Mouse (Mus musculus): ENCODE results near the gene Plet1.

The Plet1 gene

DNA sequence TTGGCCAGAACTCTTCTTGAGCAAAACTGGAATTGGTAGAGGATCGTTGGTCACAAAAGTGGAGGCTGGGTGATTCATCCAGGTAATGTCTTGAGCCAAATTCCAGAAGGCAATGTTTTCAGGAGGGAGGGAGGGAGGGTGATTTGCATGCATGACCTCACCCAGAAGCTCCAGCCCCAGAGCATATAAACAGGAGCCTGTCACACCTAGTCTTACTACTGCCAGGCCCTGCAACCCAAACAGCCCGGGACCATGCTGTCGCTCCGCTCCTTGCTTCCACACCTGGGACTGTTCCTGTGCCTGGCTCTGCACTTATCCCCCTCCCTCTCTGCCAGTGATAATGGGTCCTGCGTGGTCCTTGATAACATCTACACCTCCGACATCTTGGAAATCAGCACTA is at the start of gene Plet1:
Plet1 (plus strand) TSS at position 215 of the 400 bp plus-strand sequence.
- no peak for DNase-seq (ENCODE audit: low spot score)

DNA sequence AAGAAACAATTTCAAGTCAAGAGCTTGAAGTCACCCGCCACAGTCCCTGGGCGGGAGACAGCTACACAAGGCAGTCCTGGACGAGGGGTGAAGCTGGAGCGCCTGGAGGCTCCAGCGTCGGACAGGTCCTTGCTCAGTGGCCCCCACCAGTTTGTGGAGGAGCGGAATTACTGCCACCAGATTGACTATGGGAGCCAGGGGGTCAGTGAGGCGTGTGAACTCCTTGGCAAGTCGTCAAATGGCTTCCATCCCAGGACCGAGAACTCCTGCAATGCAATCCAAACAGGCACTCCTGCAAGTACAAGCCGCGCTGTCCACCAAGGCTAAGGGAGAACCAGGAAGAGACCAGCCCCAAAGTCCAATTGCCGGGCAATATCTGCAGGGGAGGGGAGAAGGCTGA is 45.3 kb upstream of the Plet1 start:
- DNase-seq (ENCODE audit: low spot score) = peak; percentile 22

DNA sequence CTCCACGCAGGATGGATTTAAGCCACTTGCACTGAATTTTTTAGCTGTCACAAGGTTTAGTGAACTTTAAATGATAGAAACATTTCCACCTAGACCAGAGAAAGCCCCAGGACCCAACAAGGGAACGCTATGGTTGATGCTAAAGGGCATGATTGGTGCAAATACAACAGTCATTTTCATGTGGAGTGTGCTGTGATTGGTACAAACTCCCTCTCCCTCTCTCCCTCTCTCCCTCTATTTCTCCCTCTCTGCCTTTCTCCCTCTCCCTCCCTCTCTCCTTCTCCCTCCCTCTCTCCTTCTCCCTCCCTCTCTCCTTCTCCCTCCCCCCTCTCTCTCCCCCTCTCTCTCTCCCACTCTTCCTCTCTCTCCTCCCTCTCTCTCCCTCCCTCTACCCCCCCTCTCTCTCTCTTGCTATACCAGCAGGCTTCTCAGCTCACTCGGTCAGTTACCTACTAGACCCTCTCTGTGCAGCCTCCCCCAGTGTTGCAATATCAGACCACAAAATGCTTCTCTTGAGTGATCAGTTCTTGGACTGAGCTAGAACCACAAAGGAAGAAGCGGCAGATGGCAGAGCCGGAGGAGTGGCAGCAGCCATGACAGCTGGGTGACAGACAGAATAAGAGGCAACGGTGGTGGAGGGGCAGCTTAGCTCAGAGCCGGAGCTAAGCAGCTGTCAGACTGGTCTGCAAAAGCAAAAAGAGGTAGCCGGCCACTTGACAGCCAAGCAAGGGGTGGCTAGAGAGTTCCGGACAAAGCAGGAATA is 42.7 kb upstream of the Plet1 start:
- no peak for DNase-seq (ENCODE audit: low spot score)

DNA sequence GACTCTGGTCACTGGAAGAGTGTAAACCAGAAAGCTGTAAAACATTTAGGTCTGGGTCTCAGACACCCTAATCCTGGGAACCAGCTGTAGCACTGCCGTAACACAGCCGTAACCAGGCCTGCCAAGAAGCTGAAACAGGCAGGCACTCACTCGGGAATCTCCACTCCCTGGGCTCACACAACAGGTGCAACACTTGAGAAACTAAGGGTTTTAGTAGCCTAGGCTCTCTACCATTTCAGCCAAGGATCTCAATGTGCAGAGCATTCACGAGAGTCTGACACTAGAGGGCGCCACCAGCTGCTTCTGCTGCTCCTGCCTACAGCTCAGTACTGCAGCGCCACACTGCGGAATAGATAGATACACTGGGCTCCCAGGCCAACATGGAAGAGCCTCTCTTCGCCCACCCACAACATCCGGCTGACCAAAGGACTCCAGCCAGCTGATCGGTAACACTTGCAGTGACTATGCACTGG is 42.0 kb upstream of the Plet1 start:
- peak; percentile 78 for DNase-seq (ENCODE audit: low spot score)

DNA sequence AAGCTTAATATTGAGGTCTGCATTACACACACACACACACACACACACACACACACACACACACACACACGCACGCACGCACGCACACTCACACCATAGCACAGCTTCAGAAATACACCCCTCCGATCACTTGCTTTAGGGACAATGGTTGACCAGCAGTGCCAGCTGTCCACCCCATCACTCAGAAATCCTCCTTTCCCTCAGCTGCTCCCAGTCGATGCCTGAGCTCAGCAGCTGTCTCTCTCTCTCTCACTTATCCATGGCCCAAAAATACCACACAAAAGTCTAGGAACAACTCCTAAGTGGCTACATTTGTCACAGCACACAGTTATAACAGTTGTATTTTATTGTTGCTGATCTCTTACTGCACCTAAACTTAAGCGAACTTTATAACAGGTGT is 36.7 kb upstream of the Plet1 start:
- no peak for DNase-seq (ENCODE audit: low spot score)

DNA sequence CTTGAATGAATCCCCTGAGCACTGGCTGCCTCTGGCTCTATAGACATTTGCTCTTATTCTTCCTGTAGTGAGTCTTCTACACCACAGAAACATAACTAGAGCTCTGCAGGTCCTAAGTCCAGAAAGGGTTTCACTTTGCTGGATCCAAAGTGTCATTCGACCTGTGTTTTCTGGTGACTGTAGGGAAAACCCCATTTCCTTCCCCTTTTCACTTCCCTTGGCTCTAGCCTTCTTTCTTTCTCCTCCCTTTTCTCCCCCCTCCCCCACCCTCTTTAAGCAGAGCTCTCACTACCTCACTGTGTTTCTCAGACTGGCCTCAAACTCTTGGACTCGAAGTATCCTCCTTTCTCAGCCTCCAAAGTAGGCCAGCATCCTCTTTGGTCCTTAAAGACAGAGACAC is 34.8 kb upstream of the Plet1 start:
- no peak for DNase-seq (ENCODE audit: low spot score)

DNA sequence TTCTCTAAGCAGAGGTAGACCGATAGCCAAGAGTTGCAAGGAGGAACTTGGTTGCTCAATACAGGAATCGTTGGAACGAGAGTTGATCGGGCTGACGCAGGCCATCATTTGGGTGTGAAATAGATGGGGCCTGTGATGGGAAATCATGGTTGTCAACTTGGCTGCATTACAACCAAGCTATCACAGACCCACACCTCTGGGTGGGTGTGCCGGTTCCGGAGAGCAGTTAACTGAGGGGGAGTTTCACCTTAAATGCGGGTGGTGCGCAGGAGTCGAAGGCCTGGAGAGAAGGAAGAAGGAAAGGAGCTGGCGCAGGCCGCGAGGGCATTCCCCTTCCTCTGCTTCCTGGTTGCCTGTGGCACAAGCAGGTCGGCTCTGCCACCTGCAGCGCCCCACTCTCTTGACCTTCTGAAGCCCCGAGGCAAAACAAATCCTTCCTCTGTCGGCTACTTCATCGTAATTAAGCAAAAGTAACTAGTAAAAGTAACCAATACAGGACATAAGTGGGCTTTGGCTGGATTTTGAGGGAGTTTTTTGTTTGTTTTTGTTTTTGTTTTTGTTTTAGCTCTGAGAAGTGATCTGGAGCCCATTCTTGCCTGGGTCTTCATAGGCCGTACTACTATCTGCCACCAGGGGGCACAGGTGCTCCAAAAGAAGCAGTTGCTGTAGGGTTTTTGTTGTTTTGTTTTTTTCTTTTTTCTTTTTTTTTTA is 31.7 kb upstream of the Plet1 start:
- peak; percentile 88 for DNase-seq (ENCODE audit: low spot score)

DNA sequence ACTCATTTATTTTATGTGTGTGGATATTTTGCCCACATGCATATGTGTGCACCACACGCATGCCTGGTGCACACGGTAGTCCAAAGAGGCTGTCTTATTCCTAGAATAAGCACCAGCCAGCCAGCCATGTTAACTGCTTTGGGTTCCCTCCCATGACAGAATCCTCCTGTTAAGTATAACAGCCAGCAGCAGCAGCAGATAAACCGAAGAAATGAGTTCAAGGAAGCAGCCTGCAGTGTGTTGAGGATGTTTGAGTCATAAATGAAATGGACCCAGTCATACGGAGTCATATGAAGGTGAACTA is 31.2 kb upstream of the Plet1 start:
- DNase-seq (ENCODE audit: low spot score) = no peak

DNA sequence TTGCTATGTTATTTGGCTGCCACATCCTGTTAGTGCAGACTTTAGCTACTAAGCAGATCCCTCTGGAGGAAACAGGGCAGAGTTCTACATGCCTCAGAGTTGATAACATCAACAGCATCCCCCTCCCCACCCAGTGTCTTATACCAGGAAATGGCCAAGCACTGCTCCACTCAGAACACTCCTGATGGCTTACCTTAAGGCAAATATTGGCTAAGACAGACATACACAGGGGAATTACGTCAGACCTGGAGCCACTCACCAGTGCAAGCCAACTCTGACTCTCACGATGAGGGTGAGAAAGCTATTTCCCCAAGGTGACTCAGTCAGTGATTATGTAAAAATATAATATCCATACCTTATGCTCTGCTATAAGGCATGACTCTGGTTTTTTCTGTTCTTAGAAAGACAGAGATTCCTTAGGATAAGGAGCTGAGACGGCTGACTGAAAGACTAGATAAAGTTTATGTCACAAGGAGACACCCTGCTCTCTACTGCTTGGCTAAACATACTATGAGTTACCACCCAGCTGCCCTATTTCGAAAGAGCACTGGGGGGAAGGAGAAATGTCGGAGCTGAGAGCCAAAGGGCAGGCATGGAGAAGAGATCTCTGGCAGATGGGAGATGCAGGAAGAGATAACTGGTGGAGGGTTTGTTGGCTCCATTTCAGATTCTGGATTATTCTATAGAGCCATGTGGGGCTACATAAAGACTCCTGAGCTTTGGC is 23.8 kb upstream of the Plet1 start:
- peak; percentile 25 for DNase-seq (ENCODE audit: low spot score)

DNA sequence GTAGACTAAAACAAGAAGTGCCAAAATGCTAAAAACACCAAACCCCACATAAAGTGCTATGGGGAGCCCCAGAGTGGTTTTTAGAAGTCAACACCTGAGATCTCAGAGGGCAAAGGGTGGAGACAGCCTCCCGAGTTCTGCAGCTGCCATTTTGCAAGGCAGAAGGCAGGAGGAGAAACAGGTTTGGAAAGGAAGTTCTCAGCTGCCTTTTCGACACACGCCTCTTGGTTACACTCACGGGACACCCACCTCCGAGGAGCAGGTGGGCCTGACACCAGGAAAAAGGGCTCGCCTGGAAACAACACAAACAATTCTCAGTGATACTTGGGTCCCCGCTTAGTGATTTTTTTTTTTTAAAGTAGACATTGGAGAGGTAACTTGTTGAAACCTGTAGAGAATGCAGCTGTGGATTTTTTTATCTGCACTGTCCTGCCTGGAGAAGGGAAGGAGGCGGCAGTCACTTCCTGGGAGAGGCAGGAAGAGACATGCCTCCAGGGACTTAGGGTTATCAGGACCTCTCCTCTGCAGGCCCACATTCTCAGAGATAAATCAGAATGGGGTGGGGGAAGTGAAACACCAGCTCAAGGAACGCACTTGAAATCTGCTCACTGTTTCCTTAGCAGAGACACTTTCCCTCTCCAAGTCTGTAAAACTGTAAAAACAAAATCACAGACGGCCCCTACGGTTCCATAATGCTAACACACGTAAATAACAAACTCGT is 23.0 kb upstream of the Plet1 start:
- no peak for DNase-seq (ENCODE audit: low spot score)

DNA sequence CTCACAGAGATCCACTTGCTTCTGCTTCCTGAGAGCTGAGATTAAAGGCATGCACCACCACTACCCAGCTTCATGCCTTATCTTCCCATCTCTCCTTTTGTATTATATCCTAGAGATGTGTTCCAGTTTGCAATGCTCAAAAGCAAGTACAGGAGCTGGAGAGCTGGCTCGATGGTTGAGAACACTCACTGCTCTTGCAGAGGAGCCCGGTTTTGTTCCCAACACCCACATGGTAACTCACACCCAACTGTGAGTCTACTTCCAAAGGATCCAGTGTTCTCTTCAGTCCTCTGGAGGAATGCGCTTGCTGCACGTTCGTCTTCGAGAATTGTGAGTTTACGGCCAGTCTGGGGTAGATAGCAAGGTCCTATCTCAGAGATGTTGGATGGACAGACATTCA is 19.0 kb upstream of the Plet1 start:
- no peak for DNase-seq (ENCODE audit: low spot score)

DNA sequence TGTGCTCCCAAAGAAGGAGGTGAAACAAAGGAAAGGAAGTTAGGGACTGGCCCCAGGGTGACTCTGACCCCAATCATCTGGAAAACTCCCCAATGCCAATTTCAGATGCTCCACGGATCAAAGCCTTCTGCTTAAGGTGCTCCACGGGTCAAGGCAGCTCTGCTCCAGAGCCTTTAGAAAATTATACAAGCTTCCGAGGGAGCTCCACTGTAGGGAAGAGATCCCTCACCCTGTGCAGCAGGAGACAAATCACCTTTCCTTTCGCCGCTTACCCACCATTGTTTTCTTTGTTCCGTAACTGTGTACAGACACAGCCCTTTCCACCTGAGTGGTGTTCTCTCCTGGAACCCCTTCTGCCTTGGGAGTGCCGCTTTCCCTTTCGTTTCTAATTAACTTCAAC is 18.6 kb upstream of the Plet1 start:
- DNase-seq (ENCODE audit: low spot score) = no peak

DNA sequence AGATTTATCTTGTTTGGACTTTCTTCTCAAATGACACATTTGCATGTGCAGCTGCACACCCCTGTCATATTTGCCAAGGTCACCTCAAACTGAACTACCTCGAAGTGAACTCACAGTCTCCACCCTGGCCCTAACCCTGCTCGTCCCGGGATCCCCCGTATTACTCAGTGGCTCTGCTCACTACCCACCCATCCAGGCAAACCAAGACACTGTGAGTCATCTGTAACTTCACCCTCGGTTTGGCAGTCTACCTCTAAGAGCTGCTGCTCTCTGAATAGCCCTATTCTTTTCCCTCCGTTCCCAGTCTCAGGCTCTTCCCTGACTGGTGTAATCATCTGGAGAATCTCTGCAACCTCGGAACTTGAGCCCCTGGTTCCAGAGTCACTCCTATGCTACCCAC is 17.7 kb upstream of the Plet1 start:
- no peak for DNase-seq (ENCODE audit: low spot score)

DNA sequence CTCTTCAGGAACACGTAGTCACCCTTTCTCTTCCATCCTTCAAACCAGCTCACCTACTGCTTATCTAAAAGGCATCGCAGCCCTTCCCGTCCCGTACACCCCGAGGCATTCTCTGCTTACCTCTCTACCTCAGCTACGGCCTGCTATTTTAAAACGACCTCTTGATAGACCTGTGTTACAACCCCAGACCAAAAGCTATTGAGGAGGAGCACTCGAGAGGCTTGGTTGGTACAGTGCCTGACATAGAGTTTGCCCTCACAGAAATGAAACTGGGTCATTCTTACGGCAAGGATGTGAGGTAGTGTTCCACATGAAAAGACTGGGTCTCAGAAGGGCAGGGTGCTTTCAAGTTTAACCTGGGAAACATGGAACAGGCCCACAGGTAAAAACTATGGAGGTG is 17.1 kb upstream of the Plet1 start:
- DNase-seq (ENCODE audit: low spot score) = no peak

DNA sequence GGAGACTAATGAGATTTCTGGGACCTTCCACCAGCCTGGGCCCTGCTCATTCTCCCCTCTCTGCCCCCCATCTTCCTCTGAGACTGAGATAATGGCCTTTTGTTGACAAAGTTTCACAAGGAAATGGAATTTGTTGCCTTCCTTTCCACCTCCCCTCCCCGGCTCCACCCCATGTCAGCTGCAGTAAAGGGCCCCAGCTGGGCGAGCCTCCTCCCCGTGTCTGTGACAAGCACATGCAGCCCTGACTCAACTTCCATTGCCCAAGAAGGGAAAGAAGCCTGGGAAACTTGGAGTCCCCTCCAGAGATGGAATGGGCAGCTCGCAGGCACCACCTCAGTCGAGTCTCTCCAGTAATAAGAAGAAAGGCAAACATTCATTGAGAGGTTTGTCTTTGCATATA is 15.5 kb upstream of the Plet1 start:
- DNase-seq (ENCODE audit: low spot score) = no peak

DNA sequence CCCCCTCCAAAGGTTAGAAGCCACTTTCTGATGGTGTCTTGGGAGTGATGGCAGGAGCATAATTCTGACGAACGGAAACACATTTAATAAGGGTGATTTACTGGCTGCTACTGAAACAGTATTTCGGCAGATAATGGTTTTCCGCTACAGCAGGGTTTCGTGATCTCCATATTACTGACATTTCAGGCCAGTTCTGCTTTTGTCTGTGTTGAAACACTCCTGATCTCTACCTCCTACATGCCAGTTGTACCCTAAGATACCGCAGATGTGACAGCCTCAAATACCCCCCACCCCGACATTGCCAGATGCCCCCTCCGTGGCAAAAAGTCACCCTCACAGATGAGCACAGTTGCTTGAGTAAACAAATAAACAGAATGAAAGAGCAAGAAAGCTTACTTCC is 14.8 kb upstream of the Plet1 start:
- no peak for DNase-seq (ENCODE audit: low spot score)

DNA sequence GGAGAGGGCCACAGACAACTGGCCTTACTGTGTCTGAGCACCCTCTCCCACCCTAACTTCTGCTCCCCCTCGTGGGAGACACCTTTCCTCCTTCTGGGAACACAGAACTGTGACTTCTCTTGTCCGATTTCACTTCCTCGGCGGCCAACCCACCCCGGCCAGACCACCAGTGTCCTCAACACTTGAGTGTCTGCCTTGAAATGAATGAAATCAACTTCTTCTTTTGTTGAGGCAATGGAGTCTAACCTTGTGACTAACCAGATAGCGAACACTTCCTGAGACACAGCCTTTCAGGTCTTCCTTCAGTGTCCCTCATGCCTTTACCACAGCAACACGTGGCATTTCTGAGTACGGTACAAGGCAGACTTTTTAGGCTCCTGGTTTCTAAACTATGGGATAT is 11.6 kb upstream of the Plet1 start:
- no peak for DNase-seq (ENCODE audit: low spot score)

DNA sequence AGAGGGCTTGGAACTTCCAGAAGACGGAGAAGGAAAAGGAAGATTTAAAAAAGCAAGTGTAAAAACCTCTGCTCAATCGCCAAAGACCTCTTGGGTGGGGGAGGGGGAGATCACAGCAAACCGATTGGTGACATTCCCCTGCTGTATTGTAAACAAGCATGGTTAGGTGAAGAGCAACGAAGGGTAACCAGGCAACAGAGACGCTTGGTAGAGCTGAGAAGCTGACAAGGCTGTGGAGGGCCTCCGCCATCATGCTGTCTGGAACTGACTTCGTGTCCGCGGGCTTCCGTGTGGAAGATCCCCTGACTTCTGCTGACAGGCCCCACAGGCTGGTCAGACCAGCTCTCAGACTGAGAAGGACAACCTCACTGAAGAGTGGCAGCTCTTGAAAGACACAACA is 8.8 kb upstream of the Plet1 start:
- no peak for DNase-seq (ENCODE audit: low spot score)

DNA sequence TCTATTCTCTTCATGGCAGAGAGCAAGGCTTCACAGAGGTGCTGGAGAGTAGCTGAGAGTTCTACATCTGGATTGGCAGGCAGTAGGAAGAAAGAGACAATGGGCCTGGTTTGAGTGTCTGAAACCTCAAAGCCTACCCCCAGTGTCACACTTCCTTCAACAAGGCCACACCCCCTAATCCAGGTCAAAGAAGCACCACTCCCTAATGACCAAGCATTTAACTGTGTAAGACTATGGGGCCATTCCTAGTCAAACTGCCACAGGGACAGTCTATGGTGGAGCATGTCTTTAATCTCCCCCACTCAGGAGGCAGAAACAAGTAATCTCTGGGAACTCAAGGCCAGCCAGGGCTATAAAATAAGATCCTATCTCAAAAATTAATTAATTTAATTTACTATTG is 3.5 kb upstream of the Plet1 start:
- DNase-seq (ENCODE audit: low spot score) = no peak

DNA sequence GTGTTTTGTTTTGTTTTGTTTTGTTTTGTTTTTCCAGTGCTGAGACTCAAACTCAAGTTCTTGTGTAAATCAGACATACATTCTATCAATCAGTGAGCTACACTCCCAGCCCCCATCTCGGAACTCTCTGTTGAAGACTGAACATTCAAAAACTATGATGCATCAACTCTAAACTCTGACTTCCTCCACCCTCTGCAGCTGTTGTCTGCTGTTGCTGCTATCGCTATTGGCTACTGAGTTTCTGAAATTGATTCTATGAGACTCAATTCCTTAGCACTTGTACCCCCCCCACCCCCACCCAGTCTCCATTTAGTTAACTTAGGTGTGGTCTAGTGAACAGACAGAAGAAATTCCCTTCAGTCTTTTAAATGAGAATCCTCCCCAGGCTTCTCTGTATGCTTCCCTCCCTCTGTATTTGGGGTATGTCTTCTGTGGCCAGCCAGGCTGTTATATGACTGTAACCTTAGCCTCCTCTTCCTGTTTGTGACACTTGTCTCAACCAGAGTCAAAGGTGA is 2.7 kb upstream of the Plet1 start:
- no peak for DNase-seq (ENCODE audit: low spot score)

DNA sequence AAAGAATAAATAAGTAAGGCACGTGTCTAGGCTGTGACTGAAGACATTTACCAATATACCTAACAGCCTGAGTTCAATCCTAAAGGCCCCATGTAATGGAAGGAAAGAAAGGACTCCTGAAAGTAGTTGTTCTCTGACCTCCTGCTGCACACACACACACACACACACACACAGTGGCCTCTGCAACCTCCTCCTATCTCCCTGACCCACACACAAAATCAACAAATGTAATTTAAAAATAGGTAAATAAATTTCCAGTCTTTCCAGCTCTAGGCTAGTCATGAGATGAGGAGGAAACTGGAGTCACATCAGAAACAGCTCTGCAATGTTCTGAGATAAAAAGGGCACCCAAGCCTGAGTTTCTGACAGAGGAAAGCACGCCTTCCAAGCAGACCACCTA is 548 bp upstream of the Plet1 start:
- DNase-seq (ENCODE audit: low spot score) = no peak

DNA sequence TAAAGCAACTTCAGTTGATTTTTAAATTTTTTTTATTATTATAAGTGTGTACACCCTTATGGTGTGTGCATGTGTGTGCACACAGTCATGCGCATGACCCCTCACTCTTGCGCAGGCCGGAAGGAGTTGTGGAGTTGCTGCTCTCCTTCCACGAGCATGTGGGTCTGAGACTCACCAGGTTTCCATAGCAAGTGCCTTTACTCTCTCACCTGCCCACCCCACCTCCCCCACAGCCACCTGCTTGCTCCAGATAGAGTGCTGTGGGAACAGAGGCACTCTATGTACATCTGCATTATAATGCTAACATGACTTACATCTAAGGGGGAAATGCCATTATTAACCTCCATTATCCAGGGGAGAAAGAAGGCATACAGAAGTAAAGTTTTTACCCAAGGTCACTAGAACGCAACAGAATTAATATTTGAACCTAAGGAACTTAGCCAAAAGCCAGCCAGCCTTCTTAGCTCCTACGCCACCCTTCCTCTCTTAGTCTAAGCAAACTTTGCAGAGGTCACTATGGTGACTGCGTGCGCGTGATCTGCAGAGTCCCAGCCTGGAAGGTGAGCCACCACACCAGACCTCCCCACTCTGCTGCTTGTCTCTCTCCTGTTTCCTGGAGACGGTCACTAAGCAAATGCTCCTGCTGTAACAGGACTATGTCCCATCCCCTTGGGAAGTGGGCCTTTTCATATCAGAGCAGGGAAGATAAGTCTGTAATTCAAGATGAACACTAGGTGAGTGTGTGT is 1.3 kb downstream of the Plet1 start:
- DNase-seq (ENCODE audit: low spot score) = no peak

Data from adipocyte (in vitro differentiated cells).